Mouse (Mus musculus) heart, embryonic 14.5 days (tissue): ENCODE data around the gene Ttc3. TPM values are rescaled to one million over a fixed set of nuclear protein-coding genes. Genes with fewer than 3 reads are reported as not detected.

Experiments used
- ATAC-seq: fragments of 200-750 bp; cut with Nextera tagmentation; 2 replicates; pipeline ENCODE4 v1.8.0; 2017; ENCODE audit warnings: low read depth, moderate TSS enrichment; ENCODE audit not compliant: insufficient number of reproducible peaks, insufficient read depth, low FRiP score
- H3K27ac ChIP-seq, 2 experiments: fragments of 200-500 bp in 1 of 2; fragments of 300-500 bp in 1 of 2; sonication (generic) in 1 of 2; replicated peaks in 1 of 2; 2 replicates each; pipeline ENCODE4 v1.5.1; 2012 to 2014; ENCODE audit warnings: low read depth in 2 of 2, low read length in 2 of 2, control low read depth in 1 of 2, mild to moderate bottlenecking in 1 of 2, mixed read lengths in 1 of 2; ENCODE audit not compliant: control insufficient read depth in 1 of 2, insufficient read depth in 1 of 2
- H3K27me3 ChIP-seq: fragments of 300-500 bp; sonication (generic); 2 replicates; pipeline ENCODE4 v1.6.1; 2014; ENCODE audit warnings: mild to moderate bottlenecking, low read length, control low read depth; ENCODE audit not compliant: control insufficient read depth, insufficient read depth
- H3K36me3 ChIP-seq: fragments of 300-500 bp; sonication (generic); 2 replicates; pipeline ENCODE4 v1.6.1; 2014; ENCODE audit warnings: mild to moderate bottlenecking, control low read depth, low read length, mixed read lengths; ENCODE audit not compliant: control insufficient read depth, insufficient read depth
- H3K4me1 ChIP-seq, 2 experiments: fragments of 200-500 bp in 1 of 2; fragments of 300-500 bp in 1 of 2; sonication (generic) in 1 of 2; 2 replicates each; pipeline ENCODE4 v1.6.1; 2012 to 2014; ENCODE audit warnings: low read length in 2 of 2, control low read depth in 1 of 2, mixed read lengths in 1 of 2; ENCODE audit not compliant: control insufficient read depth in 2 of 2, insufficient read depth in 2 of 2
- H3K4me2 ChIP-seq: fragments of 300-500 bp; sonication (generic); 2 replicates; pipeline ENCODE4 v1.6.1; 2014; ENCODE audit warnings: mild to moderate bottlenecking, low read length
- H3K4me3 ChIP-seq, 2 experiments: fragments of 200-500 bp in 1 of 2; fragments of 300-500 bp in 1 of 2; sonication (generic) in 1 of 2; 2 replicates each; pipeline ENCODE4 v1.5.1; 2012 to 2014; ENCODE audit warnings: low read length in 2 of 2, mild to moderate bottlenecking in 2 of 2, control low read depth in 1 of 2, low read depth in 1 of 2, moderate library complexity in 1 of 2; ENCODE audit not compliant: control insufficient read depth in 1 of 2, insufficient read depth in 1 of 2
- H3K9ac ChIP-seq: fragments of 300-500 bp; sonication (generic); 2 replicates; pipeline ENCODE4 v1.6.1; 2014; ENCODE audit warnings: mild to moderate bottlenecking, low read length
- H3K9me3 ChIP-seq: fragments of 300-500 bp; sonication (generic); 2 replicates; pipeline ENCODE4 v1.6.1; 2016; ENCODE audit warnings: low read length, control low read depth; ENCODE audit not compliant: control insufficient read depth
- WGBS: fragments of 180-500 bp; shearing (Covaris S2); extraction: QIAGEN DNeasy Blood & Tissue Kit; methylation state at CpG from one replicate; pipeline ENCODE4 v1.1.7; 2014; 5-methylcytosine and 5-hydroxymethylcytosine counted together
- polyA plus RNA-seq: library from polyadenylated mRNA; unstranded; fragments of >200 nt; fragmentation: Nextera tagmentation; extraction: Ambion mirVana; gene quantifications from 2 replicates; pipeline ENCODE4 v1.2.1, GENCODE M21; 2014

The Ttc3 gene
- polyA plus RNA-seq, 1 experiment from 2014 or later: 200 TPM

- H3K27ac ChIP-seq: no peak overlapping the region
- no peak overlapping the region for H3K4me2 ChIP-seq
- H3K9me3 ChIP-seq: peaks cover 4% of the 10 kb centered on the region; the same call in 1 of the 2 replicates
- H3K9ac ChIP-seq: no peak overlapping the region
- peaks cover 6 to 26% of the 10 kb centered on the region in 2 experiments for H3K4me1 ChIP-seq
- 89% methylated on average over 2 of the region's 2 CpGs for WGBS
- ATAC-seq: no peak
- H3K36me3 ChIP-seq: peaks cover 24% of the 10 kb centered on the region; the same call in 1 of the 2 replicates
- H3K4me3 ChIP-seq: no peak overlapping the region
- no peaks in the 10 kb centered on the region for H3K27me3 ChIP-seq
Measured at GRCm38 (mm10) chr16:94517606-94518005, 147.2 kb downstream of the Ttc3 start.

Other genes with a start within 250 kb of the Ttc3 start
- gene Hlcs, start 57.0 kb upstream of the Ttc3 start, polyA plus RNA-seq: 7.6 and 8.1 TPM in 2 replicates
- gene Ripply3, start 42.2 kb upstream of the Ttc3 start, polyA plus RNA-seq: 5.1 and 5.5 TPM in 2 replicates
- 89.0 and 117 TPM in 2 replicates for gene Pigp, start 1.2 kb downstream of the Ttc3 start, polyA plus RNA-seq
- gene Vps26c, start 156.2 kb downstream of the Ttc3 start, polyA plus RNA-seq: 49.4 and 56.3 TPM in 2 replicates
- gene Dyrk1a, start 199.4 kb downstream of the Ttc3 start, polyA plus RNA-seq: 12.2 and 12.3 TPM in 2 replicates